Mouse (Mus musculus): ENCODE data around the gene Twnk.

The Twnk gene

GRCm38 (mm10) chr19:45053451-45053850, 48.0 kb downstream of the Twnk start:
- no peak for DNase-seq

- DNase-seq, result no peak
These were observed 49.6 kb downstream of the Twnk start for GRCm38 (mm10) chr19:45054892-45055690.

- DNase-seq, result peak in 1 of 2 experiments; percentile 23
These were observed 50.9 kb downstream of the Twnk start for GRCm38 (mm10) chr19:45056364-45056763.

- peak; percentile 37 to 68 for DNase-seq
These were observed 51.6 kb downstream of the Twnk start for GRCm38 (mm10) chr19:45056908-45057698.

GRCm38 (mm10) chr19:45057724-45058112, 52.3 kb downstream of the Twnk start:
- no peak for DNase-seq

GRCm38 (mm10) chr19:45058113-45058839, 52.8 kb downstream of the Twnk start:
- DNase-seq, result peak; percentile 88 to 89

GRCm38 (mm10) chr19:45058841-45059240, 53.4 kb downstream of the Twnk start:
- DNase-seq, result no peak
